Mouse (Mus musculus): ENCODE data around the gene 9130213A22Rik. TPM values are rescaled to one million over a fixed set of nuclear protein-coding genes. Genes with fewer than 3 reads are reported as not detected.

The 9130213A22Rik gene
- polyA plus RNA-seq (2014; fragmentation: Illumina TruSeq; extraction: RNeasy Lipid Tissue Mini Kit (QIAGEN cat#74804); ENCODE audit: insufficient read depth, low read depth, low replicate concordance), result 0.39 TPM

DNA sequence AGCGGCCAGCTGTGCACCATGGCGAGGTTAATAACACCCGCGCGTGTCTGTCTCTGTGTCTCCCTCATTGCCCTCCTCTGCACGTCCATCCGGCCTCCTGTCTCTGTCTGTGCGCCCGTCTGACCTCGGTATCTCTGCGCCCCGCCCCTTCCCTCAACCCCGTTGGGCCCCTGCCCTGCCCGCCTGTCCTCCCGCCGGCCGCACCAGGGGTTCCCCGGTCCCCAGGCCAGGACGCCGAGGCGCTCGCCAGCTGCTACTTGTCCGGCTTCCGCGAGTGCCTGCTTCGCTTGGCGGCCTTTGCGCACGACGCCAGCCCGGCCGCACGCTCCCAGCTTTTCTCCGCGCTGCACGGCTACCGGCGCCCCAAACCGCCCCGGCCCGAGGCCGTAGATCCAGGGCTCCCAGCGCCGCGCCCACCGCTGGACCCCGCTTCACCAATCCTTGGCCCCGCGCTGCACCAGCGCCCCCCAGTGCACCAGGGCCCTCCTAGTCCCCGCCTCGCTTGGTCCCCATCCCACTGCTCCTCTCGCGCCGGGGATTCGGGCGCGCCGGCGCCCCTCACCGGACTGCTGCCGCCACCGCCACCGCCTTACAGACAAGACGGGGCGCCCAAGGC lies at the start of gene 9130213A22Rik:
Gene 9130213A22Rik, minus strand, starts transcription at position 254 of the 616 bp plus-strand sequence.

GRCm38 (mm10) chr11:69156800-69157199 lies 34.4 kb upstream of the 9130213A22Rik start, which contains the start of gene Alox12b:
Gene Alox12b, plus strand, starts transcription at chr11:69156989.

DNA sequence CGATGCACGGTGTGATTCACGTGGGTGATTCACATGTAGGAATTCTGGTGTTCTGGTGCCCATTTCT lies 3.3 kb upstream of the 9130213A22Rik start, which contains the start of gene Aloxe3:
Gene Aloxe3, plus strand, starts transcription at position 45 of the 67 bp plus-strand sequence.

DNA sequence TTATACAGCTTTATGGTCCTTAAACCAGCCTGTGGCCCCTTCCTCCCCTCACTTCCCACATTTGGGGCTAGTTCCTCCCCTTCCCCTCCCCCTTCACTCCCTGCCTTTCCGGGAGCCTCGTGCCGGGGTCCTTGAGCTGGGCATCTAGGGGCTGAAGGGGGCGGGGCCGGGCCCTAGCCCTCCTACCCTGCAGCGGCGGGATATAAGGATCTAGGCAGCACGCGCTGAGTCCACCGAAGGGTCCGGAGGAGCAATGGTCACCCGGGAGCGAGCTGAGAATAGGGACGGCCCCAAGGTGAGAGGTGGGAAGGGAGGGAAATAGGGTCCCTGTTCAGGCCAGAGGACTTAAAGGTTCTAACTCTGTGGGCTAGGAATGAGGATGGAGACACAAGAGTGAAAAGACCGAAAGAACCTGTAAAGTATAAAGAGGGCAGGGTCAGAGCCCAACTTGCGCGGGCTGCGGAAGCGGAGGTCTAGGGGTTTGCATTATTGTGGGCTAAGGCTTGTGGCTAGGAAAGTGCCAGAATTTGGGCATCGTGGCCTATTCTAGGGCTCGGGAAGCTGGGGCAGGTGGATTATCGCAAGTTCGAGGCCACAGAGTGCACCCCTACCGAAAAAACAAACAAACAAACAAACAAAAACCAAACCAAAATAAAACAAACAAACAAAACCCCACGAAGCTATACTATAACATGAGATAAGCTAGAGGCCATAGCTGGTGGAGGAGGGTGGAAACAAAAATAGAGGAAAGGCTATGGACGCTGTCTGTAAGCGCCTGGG lies 2.0 kb downstream of the 9130213A22Rik start, which contains the start of gene Hes7:
Gene Hes7, plus strand, starts transcription at position 184 of the 780 bp plus-strand sequence.

GRCm38 (mm10) chr11:69094697-69095429 lies 27.5 kb downstream of the 9130213A22Rik start, which contains the start of gene Per1:
Gene Per1, plus strand, starts transcription at chr11:69095217.

DNA sequence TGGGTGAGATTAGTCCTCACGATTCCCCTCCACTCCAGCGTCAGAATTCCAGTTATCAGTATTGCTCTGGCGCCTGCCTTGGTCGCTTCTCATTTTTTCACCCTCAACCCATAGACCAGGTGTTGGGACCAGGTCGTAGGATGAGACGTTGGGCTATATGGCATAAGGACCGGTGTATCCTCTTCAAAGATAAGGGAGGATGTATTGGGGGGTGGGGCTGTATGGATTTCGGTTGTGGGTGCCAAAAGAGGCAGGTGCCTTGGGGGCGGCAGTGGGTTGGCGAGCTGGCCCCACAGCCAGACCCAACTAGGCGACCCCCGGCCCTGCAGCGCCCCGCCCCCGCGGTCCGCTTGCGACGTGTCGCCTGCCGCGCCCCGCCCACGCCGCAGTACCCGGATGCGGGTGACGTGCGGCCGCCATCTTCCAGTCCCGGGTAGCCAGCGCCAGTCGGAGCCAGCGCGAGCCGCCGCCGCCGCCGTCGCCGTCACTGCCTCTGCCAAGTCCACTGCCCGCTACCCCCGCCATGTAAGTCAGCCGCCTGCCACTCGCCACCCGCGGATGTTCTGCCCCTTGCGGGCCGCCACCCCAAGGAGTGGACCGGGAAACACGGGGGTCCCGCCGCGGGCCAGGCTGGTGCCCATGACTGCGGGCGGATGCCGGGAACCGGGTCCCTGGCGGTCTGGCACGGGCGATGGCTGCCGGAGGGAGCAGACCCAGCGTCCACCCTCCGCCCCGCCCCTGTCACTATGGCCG lies 34.1 kb downstream of the 9130213A22Rik start, which contains the start of gene Vamp2:
Gene Vamp2, plus strand, starts transcription at position 388 of the 753 bp plus-strand sequence.

DNA sequence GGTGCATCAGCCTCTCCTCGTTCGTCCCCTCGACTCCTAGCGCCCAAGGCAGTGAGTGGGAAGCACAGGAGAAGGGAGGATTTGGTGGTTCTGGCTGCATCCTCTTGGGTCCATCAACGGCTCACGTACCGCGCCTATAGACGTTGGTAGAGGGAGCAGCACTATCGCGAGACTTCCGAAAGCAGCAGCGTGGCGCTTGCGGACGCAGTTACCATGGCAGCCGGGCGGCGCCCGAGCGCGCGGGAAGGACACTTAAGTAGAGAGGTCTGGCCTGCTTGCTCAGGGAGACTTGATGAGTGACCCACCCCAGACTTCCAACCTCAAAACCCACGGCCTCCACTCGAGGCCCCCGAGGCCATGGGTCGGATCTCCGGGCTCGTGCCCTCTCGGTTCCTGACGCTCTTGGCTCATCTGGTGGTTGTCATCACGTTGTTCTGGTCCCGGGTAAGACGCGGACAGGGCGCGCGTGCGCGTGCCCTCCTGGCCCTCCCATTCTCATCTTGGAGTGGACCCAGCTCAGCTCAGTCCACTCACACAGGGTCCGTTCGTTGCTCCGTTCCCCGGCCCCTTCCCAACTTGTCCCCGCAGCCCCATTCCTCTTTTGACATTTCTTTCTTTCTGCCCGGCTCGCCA lies 51.7 kb downstream of the 9130213A22Rik start, which contains the start of gene Tmem107:
Gene Tmem107, plus strand, starts transcription at position 217 of the 633 bp plus-strand sequence.

Other genes starting within 250 kb of the 9130213A22Rik start
- gene Rnf222, start 234.0 kb downstream of the 9130213A22Rik start, polyA plus RNA-seq (2014; fragmentation: Illumina TruSeq; extraction: RNeasy Lipid Tissue Mini Kit (QIAGEN cat#74804); ENCODE audit: insufficient read depth, low read depth, low replicate concordance), result not detected
- gene Rpl26, start 221.0 kb downstream of the 9130213A22Rik start, polyA plus RNA-seq (2014; fragmentation: Illumina TruSeq; extraction: RNeasy Lipid Tissue Mini Kit (QIAGEN cat#74804); ENCODE audit: insufficient read depth, low read depth, low replicate concordance), result 2,813 TPM
- not detected for gene Odf4, start 195.5 kb downstream of the 9130213A22Rik start, polyA plus RNA-seq (2014; fragmentation: Illumina TruSeq; extraction: RNeasy Lipid Tissue Mini Kit (QIAGEN cat#74804); ENCODE audit: insufficient read depth, low read depth, low replicate concordance)
- 34.6 TPM for gene Arhgef15, start 165.1 kb downstream of the 9130213A22Rik start, polyA plus RNA-seq (2014; fragmentation: Illumina TruSeq; extraction: RNeasy Lipid Tissue Mini Kit (QIAGEN cat#74804); ENCODE audit: insufficient read depth, low read depth, low replicate concordance)
- gene Slc25a35, start 154.5 kb downstream of the 9130213A22Rik start, polyA plus RNA-seq (2014; fragmentation: Illumina TruSeq; extraction: RNeasy Lipid Tissue Mini Kit (QIAGEN cat#74804); ENCODE audit: insufficient read depth, low read depth, low replicate concordance), result 9.0 TPM
- 17.0 TPM for gene Rangrf, start 147.4 kb downstream of the 9130213A22Rik start, polyA plus RNA-seq (2014; fragmentation: Illumina TruSeq; extraction: RNeasy Lipid Tissue Mini Kit (QIAGEN cat#74804); ENCODE audit: insufficient read depth, low read depth, low replicate concordance)
- gene Pfas, start 114.1 kb downstream of the 9130213A22Rik start, polyA plus RNA-seq (2014; fragmentation: Illumina TruSeq; extraction: RNeasy Lipid Tissue Mini Kit (QIAGEN cat#74804); ENCODE audit: insufficient read depth, low read depth, low replicate concordance), result 2.7 TPM
- gene Ctc1, start 106.7 kb downstream of the 9130213A22Rik start, polyA plus RNA-seq (2014; fragmentation: Illumina TruSeq; extraction: RNeasy Lipid Tissue Mini Kit (QIAGEN cat#74804); ENCODE audit: insufficient read depth, low read depth, low replicate concordance), result 14.5 TPM
- gene Aurkb, start 76.9 kb downstream of the 9130213A22Rik start, polyA plus RNA-seq (2014; fragmentation: Illumina TruSeq; extraction: RNeasy Lipid Tissue Mini Kit (QIAGEN cat#74804); ENCODE audit: insufficient read depth, low read depth, low replicate concordance), result 1.7 TPM
- 15.7 TPM for gene Borcs6, start 62.9 kb downstream of the 9130213A22Rik start, polyA plus RNA-seq (2014; fragmentation: Illumina TruSeq; extraction: RNeasy Lipid Tissue Mini Kit (QIAGEN cat#74804); ENCODE audit: insufficient read depth, low read depth, low replicate concordance)
- gene Tmem107, start 51.8 kb downstream of the 9130213A22Rik start, polyA plus RNA-seq (2014; fragmentation: Illumina TruSeq; extraction: RNeasy Lipid Tissue Mini Kit (QIAGEN cat#74804); ENCODE audit: insufficient read depth, low read depth, low replicate concordance), result 46.5 TPM
- 71.0 TPM for gene Vamp2, start 34.1 kb downstream of the 9130213A22Rik start, polyA plus RNA-seq (2014; fragmentation: Illumina TruSeq; extraction: RNeasy Lipid Tissue Mini Kit (QIAGEN cat#74804); ENCODE audit: insufficient read depth, low read depth, low replicate concordance)
- gene Per1, start 27.4 kb downstream of the 9130213A22Rik start, polyA plus RNA-seq (2014; fragmentation: Illumina TruSeq; extraction: RNeasy Lipid Tissue Mini Kit (QIAGEN cat#74804); ENCODE audit: insufficient read depth, low read depth, low replicate concordance), result 18.4 TPM
- 0.12 TPM for gene Hes7, start 2.2 kb downstream of the 9130213A22Rik start, polyA plus RNA-seq (2014; fragmentation: Illumina TruSeq; extraction: RNeasy Lipid Tissue Mini Kit (QIAGEN cat#74804); ENCODE audit: insufficient read depth, low read depth, low replicate concordance)
- gene Aloxe3, start 3.3 kb upstream of the 9130213A22Rik start, polyA plus RNA-seq (2014; fragmentation: Illumina TruSeq; extraction: RNeasy Lipid Tissue Mini Kit (QIAGEN cat#74804); ENCODE audit: insufficient read depth, low read depth, low replicate concordance), result 0.39 TPM
- not detected for gene Alox12b, start 34.4 kb upstream of the 9130213A22Rik start, polyA plus RNA-seq (2014; fragmentation: Illumina TruSeq; extraction: RNeasy Lipid Tissue Mini Kit (QIAGEN cat#74804); ENCODE audit: insufficient read depth, low read depth, low replicate concordance)
- 0.07 TPM for gene Alox8, start 75.3 kb upstream of the 9130213A22Rik start, polyA plus RNA-seq (2014; fragmentation: Illumina TruSeq; extraction: RNeasy Lipid Tissue Mini Kit (QIAGEN cat#74804); ENCODE audit: insufficient read depth, low read depth, low replicate concordance)
- gene Gucy2e, start 114.4 kb upstream of the 9130213A22Rik start, polyA plus RNA-seq (2014; fragmentation: Illumina TruSeq; extraction: RNeasy Lipid Tissue Mini Kit (QIAGEN cat#74804); ENCODE audit: insufficient read depth, low read depth, low replicate concordance), result not detected
- 3.7 TPM for gene Cntrob, start 201.2 kb upstream of the 9130213A22Rik start, polyA plus RNA-seq (2014; fragmentation: Illumina TruSeq; extraction: RNeasy Lipid Tissue Mini Kit (QIAGEN cat#74804); ENCODE audit: insufficient read depth, low read depth, low replicate concordance)
- gene Trappc1, start 201.4 kb upstream of the 9130213A22Rik start, polyA plus RNA-seq (2014; fragmentation: Illumina TruSeq; extraction: RNeasy Lipid Tissue Mini Kit (QIAGEN cat#74804); ENCODE audit: insufficient read depth, low read depth, low replicate concordance), result 64.9 TPM
- gene Kcnab3, start 203.7 kb upstream of the 9130213A22Rik start, polyA plus RNA-seq (2014; fragmentation: Illumina TruSeq; extraction: RNeasy Lipid Tissue Mini Kit (QIAGEN cat#74804); ENCODE audit: insufficient read depth, low read depth, low replicate concordance), result 0.39 TPM
- 1.3 TPM for gene Rnf227, start 217.9 kb upstream of the 9130213A22Rik start, polyA plus RNA-seq (2014; fragmentation: Illumina TruSeq; extraction: RNeasy Lipid Tissue Mini Kit (QIAGEN cat#74804); ENCODE audit: insufficient read depth, low read depth, low replicate concordance)
- 45.8 TPM for gene Chd3, start 246.8 kb upstream of the 9130213A22Rik start, polyA plus RNA-seq (2014; fragmentation: Illumina TruSeq; extraction: RNeasy Lipid Tissue Mini Kit (QIAGEN cat#74804); ENCODE audit: insufficient read depth, low read depth, low replicate concordance)

Measured in lung, adult 10 weeks (tissue).